Mouse (Mus musculus) stomach, embryonic 15.5 days (tissue): ENCODE data around the gene Nme1. TPM values are rescaled to one million over a fixed set of nuclear protein-coding genes. Genes with fewer than 3 reads are reported as not detected.
"Not testable (repeated sequence)": the region's sequence is repeated elsewhere in the genome, so short reads cannot be mapped to it uniquely, and the experiment has no call there.

ENCODE experiments used
- ATAC-seq: fragments of 200-750 bp; cut with Nextera tagmentation; 2 replicates; pipeline ENCODE4 v1.8.0; 2017; ENCODE audit warnings: low read depth, moderate number of reproducible peaks, moderate TSS enrichment; ENCODE audit not compliant: insufficient read depth, low FRiP score
- H3K27ac ChIP-seq: fragments of 300-500 bp; sonication (generic); 2 replicates; pipeline ENCODE4 v1.5.1; 2015; ENCODE audit warnings: mild to moderate bottlenecking, inconsistent platforms
- H3K27me3 ChIP-seq: fragments of 300-500 bp; sonication (generic); replicated peaks from 2 replicates; pipeline ENCODE4 v1.6.1; 2015; ENCODE audit warnings: inconsistent platforms
- H3K36me3 ChIP-seq: fragments of 300-500 bp; sonication (generic); 2 replicates; pipeline ENCODE4 v1.6.1; 2015; ENCODE audit warnings: inconsistent platforms
- H3K4me1 ChIP-seq: fragments of 300-500 bp; sonication (generic); 2 replicates; pipeline ENCODE4 v1.6.1; 2015; ENCODE audit warnings: inconsistent platforms
- H3K4me2 ChIP-seq: fragments of 300-500 bp; sonication (generic); 2 replicates; pipeline ENCODE4 v1.6.1; 2015; ENCODE audit warnings: mild to moderate bottlenecking, inconsistent platforms
- H3K4me3 ChIP-seq: fragments of 300-500 bp; sonication (generic); replicated peaks from 2 replicates; pipeline ENCODE4 v1.5.1; 2015; ENCODE audit warnings: inconsistent platforms
- H3K9ac ChIP-seq: fragments of 300-500 bp; sonication (generic); 2 replicates; pipeline ENCODE4 v1.6.1; 2015; ENCODE audit warnings: inconsistent platforms
- H3K9me3 ChIP-seq: fragments of 300-500 bp; sonication (generic); 2 replicates; pipeline ENCODE4 v1.6.1; 2016; ENCODE audit warnings: inconsistent platforms
- WGBS: fragments of 180-500 bp; shearing (Covaris S2); methylation state at CpG from one replicate; pipeline ENCODE4 v1.1.7; 2015; 5-methylcytosine and 5-hydroxymethylcytosine counted together
- polyA plus RNA-seq: library from polyadenylated mRNA; unstranded; fragments of >200 nt; fragmentation: Nextera tagmentation; extraction: Ambion mirVana; gene quantifications from 2 replicates; pipeline ENCODE4 v1.2.1, GENCODE M21; 2015

Gene Nme1
- polyA plus RNA-seq, 1 experiment from 2014 or later, result 174 TPM

DNA sequence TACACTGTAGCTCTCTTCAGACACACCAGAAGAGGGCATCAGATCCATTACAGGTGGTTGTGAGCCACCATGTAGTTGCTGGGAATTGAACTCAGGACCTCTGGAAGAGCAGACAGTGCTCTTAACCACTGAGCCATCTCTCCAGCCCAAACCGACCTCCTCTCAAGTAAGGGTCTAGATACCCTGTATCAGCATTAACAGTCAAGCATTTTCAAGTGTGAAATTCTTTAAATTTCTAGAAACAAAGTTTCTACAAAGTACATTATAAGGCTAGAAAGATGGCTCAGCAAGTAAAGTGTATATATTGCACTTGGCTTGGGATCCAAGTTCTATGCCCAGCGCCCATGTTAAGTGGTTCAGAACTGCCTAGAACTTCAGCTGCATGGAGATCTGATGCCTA is 53.3 kb downstream of the Nme1 start:
- not testable (repeated sequence) for H3K4me2 ChIP-seq, H3K9ac ChIP-seq, H3K27me3 ChIP-seq, H3K9me3 ChIP-seq, ATAC-seq, H3K4me1 ChIP-seq, H3K27ac ChIP-seq, H3K4me3 ChIP-seq
- WGBS, result 90% methylated on average over 2 of the region's 2 CpGs
- H3K36me3 ChIP-seq, result peaks cover 19% of the 10 kb centered on the region

DNA sequence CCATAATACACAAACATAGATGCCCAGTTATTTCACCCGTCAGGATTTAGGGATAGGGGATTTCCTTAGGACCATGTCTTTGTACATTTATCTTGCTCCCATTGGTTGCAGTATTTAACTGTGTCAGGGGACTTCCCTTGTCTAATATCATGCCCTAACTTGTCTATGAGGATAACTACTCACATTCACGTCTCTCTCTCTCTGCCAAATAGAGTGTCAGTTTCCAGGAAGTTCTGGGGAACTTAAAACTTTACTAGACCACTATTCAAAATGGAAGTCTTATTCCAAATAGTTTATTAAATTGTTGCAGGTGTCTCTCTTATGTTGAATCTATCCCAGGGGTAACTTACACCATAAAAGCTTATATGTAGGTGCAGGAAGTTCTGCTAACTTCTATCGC is 56.7 kb downstream of the Nme1 start:
- H3K27me3 ChIP-seq, result no peaks in the 10 kb centered on the region
- H3K27ac ChIP-seq, result no peak overlapping the region
- H3K4me1 ChIP-seq, result no peaks in the 10 kb centered on the region
- H3K4me3 ChIP-seq, result no peak overlapping the region
- H3K36me3 ChIP-seq, result peaks cover 14% of the 10 kb centered on the region
- ATAC-seq, result no peak
- WGBS, result 83% methylated on average over 3 of the region's 3 CpGs
- no peak overlapping the region for H3K4me2 ChIP-seq
- H3K9me3 ChIP-seq, result no peaks in the 10 kb centered on the region
- H3K9ac ChIP-seq, result no peak overlapping the region

DNA sequence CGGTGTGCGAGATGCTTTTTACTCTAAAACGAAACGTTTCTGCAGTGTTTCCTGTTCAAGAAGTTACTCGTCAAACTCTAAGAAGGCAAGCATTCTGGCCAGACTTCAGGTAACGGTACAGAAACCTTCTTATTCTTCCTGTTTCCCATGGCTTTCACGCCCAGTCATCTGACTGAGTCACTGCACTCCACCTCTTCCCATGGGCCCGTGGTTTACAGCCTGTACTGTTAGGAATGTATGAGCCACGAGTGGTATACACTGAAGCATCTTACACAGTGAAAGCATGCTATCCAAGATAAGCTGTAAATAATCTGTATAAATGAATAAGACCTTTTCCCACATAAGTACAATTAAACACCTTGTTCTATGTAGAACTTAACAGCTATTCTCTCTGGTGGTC is 59.5 kb downstream of the Nme1 start:
- H3K27ac ChIP-seq, result no peak overlapping the region
- no peak overlapping the region for H3K9ac ChIP-seq
- H3K4me2 ChIP-seq, result no peak overlapping the region
- peaks cover 13% of the 10 kb centered on the region for H3K36me3 ChIP-seq
- ATAC-seq, result no peak
- no peaks in the 10 kb centered on the region for H3K27me3 ChIP-seq
- no peak overlapping the region for H3K4me3 ChIP-seq
- H3K4me1 ChIP-seq, result no peaks in the 10 kb centered on the region
- H3K9me3 ChIP-seq, result no peaks in the 10 kb centered on the region
- WGBS, result 86% methylated on average over 9 of the region's 9 CpGs

DNA sequence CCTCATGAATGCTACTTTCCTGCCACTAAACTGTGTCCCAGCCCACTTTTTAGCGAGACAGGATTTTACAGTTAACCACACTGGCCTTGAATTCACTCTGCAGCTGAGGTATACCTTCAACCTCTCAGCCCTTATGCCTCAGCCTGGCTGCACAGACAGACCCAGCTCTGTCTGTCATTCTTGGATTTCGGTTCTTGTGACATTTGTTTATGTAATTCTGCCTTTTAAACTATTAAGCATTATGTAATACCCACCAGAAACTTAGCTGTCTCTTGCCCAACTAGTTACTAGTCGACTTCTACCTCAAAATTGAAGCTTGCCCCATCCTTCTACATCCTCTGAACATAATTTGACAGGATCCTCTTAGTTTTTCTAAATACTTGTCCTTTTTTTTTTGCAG is 60.5 kb downstream of the Nme1 start:
- no peaks in the 10 kb centered on the region for H3K4me1 ChIP-seq
- peaks cover 13% of the 10 kb centered on the region for H3K36me3 ChIP-seq

More for the DNA sequence above, 60.5 kb downstream of the Nme1 start:
- WGBS, result 62% methylated on average over 3 of the region's 3 CpGs
- Histone ChIP-seq H3K4me3 (no peak overlapping the region), H3K9me3 (no peaks in the 10 kb centered on the region), H3K27ac (no peak overlapping the region), H3K4me2 (no peak overlapping the region), H3K27me3 (no peaks in the 10 kb centered on the region), H3K9ac (no peak overlapping the region)
- ATAC-seq, result no peak

Other genes with a start within 250 kb of the Nme1 start
- gene Utp18, start 82.8 kb downstream of the Nme1 start, polyA plus RNA-seq, result 24.8 and 25.4 TPM in 2 replicates
- 25.0 and 29.5 TPM in 2 replicates for gene Mbtd1, start 82.7 kb downstream of the Nme1 start, polyA plus RNA-seq
- 266 and 295 TPM in 2 replicates for gene Nme2, start 12.3 kb downstream of the Nme1 start, polyA plus RNA-seq
- gene Gm20390, start 228 bp downstream of the Nme1 start, polyA plus RNA-seq, result 345 and 399 TPM in 2 replicates
- 36.2 and 45.6 TPM in 2 replicates for gene Spag9, start 27.6 kb upstream of the Nme1 start, polyA plus RNA-seq
- 54.8 and 65.2 TPM in 2 replicates for gene Tob1, start 242.9 kb upstream of the Nme1 start, polyA plus RNA-seq